Mouse (Mus musculus): ENCODE data around the gene Gfra1. TPM values are rescaled to one million over a fixed set of nuclear protein-coding genes. Genes with fewer than 3 reads are reported as not detected.

The Gfra1 gene
- polyA plus RNA-seq, 1 experiment: 68.1 TPM

- DNase-seq (ENCODE audit: low read depth): no peak
These were observed 13.9 kb downstream of the Gfra1 start for GRCm38 (mm10) chr19:58441785-58442184.

- no peak for DNase-seq (ENCODE audit: low read depth)
These were observed 14.5 kb downstream of the Gfra1 start for GRCm38 (mm10) chr19:58441246-58441645.

GRCm38 (mm10) chr19:58438762-58439161 is 16.9 kb downstream of the Gfra1 start:
- DNase-seq (ENCODE audit: low read depth): no peak

GRCm38 (mm10) chr19:58437441-58438071 is 18.2 kb downstream of the Gfra1 start:
- DNase-seq (ENCODE audit: low read depth): no peak

GRCm38 (mm10) chr19:58436874-58437273 is 18.8 kb downstream of the Gfra1 start:
- DNase-seq (ENCODE audit: low read depth): no peak

GRCm38 (mm10) chr19:58435877-58436276 is 19.8 kb downstream of the Gfra1 start:
- DNase-seq (ENCODE audit: low read depth): no peak

GRCm38 (mm10) chr19:58432840-58433239 is 22.9 kb downstream of the Gfra1 start:
- DNase-seq (ENCODE audit: low read depth): no peak

GRCm38 (mm10) chr19:58428546-58428945 is 27.2 kb downstream of the Gfra1 start:
- no peak for DNase-seq (ENCODE audit: low read depth)

GRCm38 (mm10) chr19:58427348-58427747 is 28.4 kb downstream of the Gfra1 start:
- DNase-seq (ENCODE audit: low read depth): no peak

- no peak for DNase-seq (ENCODE audit: low read depth)
These were observed 30.8 kb downstream of the Gfra1 start for GRCm38 (mm10) chr19:58424928-58425327.

- no peak for DNase-seq (ENCODE audit: low read depth)
These were observed 31.5 kb downstream of the Gfra1 start for GRCm38 (mm10) chr19:58424179-58424578.

GRCm38 (mm10) chr19:58422916-58423493 is 32.7 kb downstream of the Gfra1 start:
- DNase-seq (ENCODE audit: low read depth): no peak

- DNase-seq (ENCODE audit: low read depth): no peak
These were observed 36.0 kb downstream of the Gfra1 start for GRCm38 (mm10) chr19:58419685-58420084.

GRCm38 (mm10) chr19:58419278-58419677 is 36.4 kb downstream of the Gfra1 start:
- DNase-seq (ENCODE audit: low read depth): no peak

- DNase-seq (ENCODE audit: low read depth): no peak
These were observed 40.5 kb downstream of the Gfra1 start for GRCm38 (mm10) chr19:58415173-58415572.

GRCm38 (mm10) chr19:58414733-58415132 is 41.0 kb downstream of the Gfra1 start:
- DNase-seq (ENCODE audit: low read depth): no peak

- no peak for DNase-seq (ENCODE audit: low read depth)
These were observed 42.4 kb downstream of the Gfra1 start for GRCm38 (mm10) chr19:58413290-58413689.

- DNase-seq (ENCODE audit: low read depth): no peak
These were observed 42.9 kb downstream of the Gfra1 start for GRCm38 (mm10) chr19:58412811-58413210.

GRCm38 (mm10) chr19:58406726-58407125 is 49.0 kb downstream of the Gfra1 start:
- no peak for DNase-seq (ENCODE audit: low read depth)

GRCm38 (mm10) chr19:58400224-58400623 is 55.5 kb downstream of the Gfra1 start:
- no peak for DNase-seq (ENCODE audit: low read depth)

GRCm38 (mm10) chr19:58399166-58399565 is 56.5 kb downstream of the Gfra1 start:
- no peak for DNase-seq (ENCODE audit: low read depth)

- DNase-seq (ENCODE audit: low read depth): no peak
These were observed 59.1 kb downstream of the Gfra1 start for GRCm38 (mm10) chr19:58396604-58396984.

- no peak for DNase-seq (ENCODE audit: low read depth)
These were observed 59.7 kb downstream of the Gfra1 start for GRCm38 (mm10) chr19:58395785-58396603.
